Mouse (Mus musculus) liver, postnatal 0 days (tissue): Measurements from ENCODE around the gene Slc4a1. TPM values are rescaled to one million over a fixed set of nuclear protein-coding genes. Genes with fewer than 3 reads are reported as not detected.
"Not testable (repeated sequence)": the region's sequence is repeated elsewhere in the genome, so short reads cannot be mapped to it uniquely, and the experiment has no call there.

Experiments
- ATAC-seq: fragments of 200-750 bp; cut with Nextera tagmentation; 2 replicates; pipeline ENCODE4 v1.8.0; 2017; ENCODE audit warnings: mild to moderate bottlenecking, moderate library complexity
- DNase-seq: peaks from one replicate; pipeline ENCODE4 v3.0.0-alpha.2; 2016
- H3K27ac ChIP-seq: fragments of 300-500 bp; sonication (generic); 2 replicates; pipeline ENCODE4 v1.5.1; 2014; ENCODE audit warnings: antibody characterized with exemption, moderate library complexity, mild to moderate bottlenecking, low read depth
- H3K27me3 ChIP-seq: fragments of 300-500 bp; sonication (generic); 2 replicates; pipeline ENCODE4 v1.6.1; 2014; ENCODE audit warnings: low read length, control low read depth, mixed read lengths; ENCODE audit not compliant: insufficient read depth
- H3K36me3 ChIP-seq: fragments of 300-500 bp; sonication (generic); replicated peaks from 2 replicates; pipeline ENCODE4 v1.6.1; 2014; ENCODE audit warnings: mild to moderate bottlenecking, control low read depth, low read length, moderate library complexity, mixed read lengths; ENCODE audit not compliant: insufficient read depth
- H3K4me1 ChIP-seq: fragments of 300-500 bp; sonication (generic); 2 replicates; pipeline ENCODE4 v1.6.1; 2014; ENCODE audit warnings: antibody characterized with exemption, mild to moderate bottlenecking, control low read depth; ENCODE audit not compliant: insufficient read depth
- H3K4me2 ChIP-seq: fragments of 300-500 bp; sonication (generic); 2 replicates; pipeline ENCODE4 v1.6.1; 2014; ENCODE audit warnings: low read depth, mild to moderate bottlenecking, low read length, moderate library complexity, mixed read lengths
- H3K4me3 ChIP-seq: fragments of 300-500 bp; sonication (generic); 2 replicates; pipeline ENCODE4 v1.5.1; 2014; ENCODE audit warnings: low read depth, low read length
- H3K9ac ChIP-seq: fragments of 300-500 bp; sonication (generic); replicated peaks from 2 replicates; pipeline ENCODE4 v1.6.1; 2014; ENCODE audit warnings: mild to moderate bottlenecking, moderate library complexity
- H3K9me3 ChIP-seq: fragments of 300-500 bp; sonication (generic); 2 replicates; pipeline ENCODE4 v1.6.1; 2016; ENCODE audit warnings: mild to moderate bottlenecking, control low read depth, low read length, mixed read lengths
- CTCF ChIP-seq: sonication (generic); IDR thresholded peaks from 2 replicates; pipeline ENCODE4 v1.5.1; 2016; ENCODE audit warnings: antibody characterized with exemption, low read depth
- EP300 ChIP-seq: IDR thresholded peaks from 2 replicates; pipeline ENCODE4 v1.6.1; 2016; ENCODE audit warnings: antibody characterized with exemption, low read depth, mild to moderate bottlenecking
- WGBS: fragments of 180-500 bp; shearing (Covaris S2); extraction: QIAGEN DNeasy Blood & Tissue Kit; methylation state at CpG from one replicate; pipeline ENCODE4 v1.1.7; 2014; ENCODE audit not compliant: insufficient replicate concordance; 5-methylcytosine and 5-hydroxymethylcytosine counted together
- polyA plus RNA-seq: library from polyadenylated mRNA; unstranded; fragments of >200 nt; fragmentation: Nextera tagmentation; extraction: Ambion mirVana; gene quantifications from 2 replicates; pipeline ENCODE4 v1.2.1, GENCODE M21; 2015

The Slc4a1 gene
- polyA plus RNA-seq, 1 experiment from 2014 or later = 329 TPM

- peaks cover 82% of the 10 kb centered on the region for H3K27me3 ChIP-seq
- H3K27ac ChIP-seq = no peak overlapping the region
- H3K4me2 ChIP-seq = no peak overlapping the region
- H3K9ac ChIP-seq = no peak overlapping the region
- peaks cover 31% of the 10 kb centered on the region for H3K4me1 ChIP-seq
- H3K36me3 ChIP-seq = no peaks in the 10 kb centered on the region
- TF ChIP-seq CTCF (no peak), EP300 (no peak)
- H3K4me3 ChIP-seq = no peak overlapping the region
- WGBS = 18% methylated on average over 5 of the region's 5 CpGs
- ATAC-seq (no peak), DNase-seq (no peak)
- H3K9me3 ChIP-seq = no peaks in the 10 kb centered on the region
Observed at GRCm38 (mm10) chr11:102395250-102395649, 29.2 kb upstream of the Slc4a1 start.

GRCm38 (mm10) chr11:102394421-102395124, 28.6 kb upstream of the Slc4a1 start:
- DNase-seq = no peak

DNA sequence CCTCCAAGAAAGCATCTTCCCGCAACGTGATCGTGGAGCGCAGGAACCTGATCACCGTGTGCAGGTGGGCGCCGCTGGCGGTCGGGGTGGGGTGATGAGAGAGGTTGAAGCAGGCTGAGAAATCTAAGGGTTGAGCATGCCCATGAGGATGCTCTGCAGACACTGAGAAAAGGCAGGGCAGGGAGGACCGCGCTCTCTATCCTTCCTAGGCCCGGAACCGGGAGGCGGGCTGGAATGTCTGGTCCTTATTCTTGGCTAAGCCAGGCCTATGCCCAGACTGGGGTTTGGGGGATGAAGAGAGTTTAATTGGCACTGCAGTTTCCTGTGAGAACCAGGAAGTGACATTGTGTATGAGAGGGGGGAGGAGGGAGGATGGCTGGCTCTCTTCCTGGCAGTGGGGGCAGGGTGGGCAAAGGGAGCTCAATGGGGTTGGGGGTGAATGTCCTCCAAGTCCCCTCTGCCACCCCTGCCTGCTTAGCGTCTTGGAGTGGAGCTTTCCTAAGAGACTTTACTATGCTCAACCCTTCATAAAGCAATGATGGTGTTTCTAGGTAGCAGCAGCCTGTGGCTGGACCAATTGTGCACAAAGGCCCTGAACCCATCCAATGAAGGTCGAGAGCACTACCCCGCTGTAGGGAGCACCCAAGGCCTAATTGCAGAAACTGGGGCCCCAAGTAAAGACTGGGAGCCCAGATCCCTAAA, 27.9 kb upstream of the Slc4a1 start:
- no peak for DNase-seq
- H3K4me1 ChIP-seq = peaks cover 20% of the 10 kb centered on the region
- peak overlapping the region; percentile 46; the same call in 1 of the 2 replicates for H3K9ac ChIP-seq
- TF ChIP-seq EP300 = no peak
- TF ChIP-seq CTCF = no peak
- H3K9me3 ChIP-seq = no peaks in the 10 kb centered on the region
- no peak for ATAC-seq
- WGBS = 8% methylated on average over 17 of the region's 17 CpGs
- H3K27ac ChIP-seq = no peak overlapping the region
- H3K27me3 ChIP-seq = peaks cover 68% of the 10 kb centered on the region
- H3K4me3 ChIP-seq = peak overlapping the region; percentile 44
- peak overlapping the region; percentile 66 for H3K4me2 ChIP-seq
- H3K36me3 ChIP-seq = no peaks in the 10 kb centered on the region

More at GRCm38 (mm10) chr11:102394421-102395124, 28.6 kb upstream of the Slc4a1 start:
- no peak overlapping the region for H3K4me3 ChIP-seq
- no peaks in the 10 kb centered on the region for H3K36me3 ChIP-seq
- 77% methylated on average over 9 of the region's 9 CpGs for WGBS
- ATAC-seq = no peak
- no peak for TF ChIP-seq EP300
- no peak for TF ChIP-seq CTCF
- H3K27ac ChIP-seq = no peak overlapping the region
- peaks cover 75% of the 10 kb centered on the region for H3K27me3 ChIP-seq
- peaks cover 27% of the 10 kb centered on the region for H3K4me1 ChIP-seq
- H3K9me3 ChIP-seq = no peaks in the 10 kb centered on the region
- no peak overlapping the region for H3K4me2 ChIP-seq
- no peak overlapping the region for H3K9ac ChIP-seq

DNA sequence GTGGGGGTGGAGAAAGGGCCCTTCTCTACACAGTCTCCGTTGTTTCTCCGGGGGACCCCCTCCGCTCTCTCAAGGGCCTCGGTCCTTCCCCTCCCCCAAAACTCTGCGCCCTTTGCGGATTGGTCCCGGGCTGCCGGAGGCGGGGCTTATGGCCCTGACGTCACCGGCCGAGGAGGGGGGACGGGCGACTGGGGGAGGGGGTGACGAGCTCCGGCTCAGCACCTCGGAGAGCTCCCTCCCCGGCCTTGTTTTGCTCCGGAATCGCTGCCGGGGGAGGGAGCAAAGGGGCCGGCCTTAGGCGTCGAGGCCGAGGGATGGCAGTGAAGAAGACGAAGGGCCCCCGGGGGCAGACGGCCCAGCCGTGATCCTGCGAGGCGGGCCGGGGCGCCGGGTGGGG, 27.2 kb upstream of the Slc4a1 start, which contains the start of gene Rundc3a:
TSS of gene Rundc3a (plus strand) at position 166 of the 397 bp plus-strand sequence.
- Histone ChIP-seq H3K9me3 (no peaks in the 10 kb centered on the region), H3K27ac (peak within 1 kb of the TSS; percentile 69), H3K9ac (peak within 1 kb of the TSS; percentile 46), H3K4me1 (peaks cover 19% of the 10 kb centered on the region), H3K27me3 (peaks cover 63% of the 10 kb centered on the region), H3K4me3 (peak within 1 kb of the TSS; percentile 44), H3K4me2 (peak within 1 kb of the TSS; percentile 66), H3K36me3 (no peaks in the 10 kb centered on the region)
- peak; percentile 81 for ATAC-seq
- DNase-seq = peak; percentile 89
- TF ChIP-seq EP300 = no peak
- TF ChIP-seq CTCF = no peak
- 0% methylated on average over 33 of the region's 34 CpGs for WGBS

GRCm38 (mm10) chr11:102392441-102393237, 26.6 kb upstream of the Slc4a1 start:
- peak; percentile 23 for DNase-seq
- H3K4me1 ChIP-seq = peaks cover 19% of the 10 kb centered on the region
- peak overlapping the region; percentile 44 for H3K4me3 ChIP-seq
- no peaks in the 10 kb centered on the region for H3K36me3 ChIP-seq
- 16% methylated on average over 15 of the region's 15 CpGs for WGBS
- H3K27ac ChIP-seq = peak overlapping the region; percentile 69
- TF ChIP-seq EP300 = no peak
- no peak for TF ChIP-seq CTCF
- H3K9me3 ChIP-seq = no peaks in the 10 kb centered on the region
- H3K27me3 ChIP-seq = peaks cover 58% of the 10 kb centered on the region
- peak; percentile 67 for ATAC-seq
- peak overlapping the region; percentile 6; the same call in 1 of the 2 replicates for H3K9ac ChIP-seq
- H3K4me2 ChIP-seq = peak overlapping the region; percentile 66

DNA sequence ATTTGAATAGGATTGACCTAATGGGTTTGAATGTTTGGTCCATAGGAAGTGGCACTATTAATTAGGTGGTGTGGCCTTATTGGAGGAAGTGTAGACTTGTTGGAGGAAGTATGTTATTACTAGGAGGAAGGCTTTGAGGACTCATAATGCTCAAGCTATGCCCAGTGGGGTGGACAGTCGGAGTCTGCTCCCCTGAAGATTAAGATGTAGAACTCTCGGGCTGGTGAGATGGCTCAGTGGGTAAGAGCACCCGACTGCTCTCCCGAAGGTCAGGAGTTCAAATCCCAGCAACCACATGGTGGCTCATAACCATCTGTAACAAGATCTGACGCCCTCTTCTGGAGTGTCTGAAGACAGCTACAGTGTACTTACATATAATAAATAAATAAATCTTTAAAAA, 23.4 kb upstream of the Slc4a1 start:
- not testable (repeated sequence) for ATAC-seq, H3K27ac ChIP-seq, H3K9ac ChIP-seq, H3K4me3 ChIP-seq, H3K36me3 ChIP-seq, DNase-seq, H3K4me2 ChIP-seq, H3K9me3 ChIP-seq
- Histone ChIP-seq H3K27me3 (peaks cover 37% of the 10 kb centered on the region), H3K4me1 (peaks cover 15% of the 10 kb centered on the region)
- 74% methylated on average over 4 of the region's 5 CpGs for WGBS
